Comparison of ENCODE assay signal across 25 mouse cellular contexts in genomic region chr4:55464192-55464591, GRCm38 (mm10).
DNase-seq lines count a peak whose midpoint lies in the region; ATAC-seq and TF ChIP-seq lines count a peak whose summit lies in the region.
"Had no signal": no experiment of that assay in that cellular context is flagged by ENCODE, and none has a peak within 500 bp of the region (broad histone marks: within the 10 kb centered on the region; RNA-seq: fewer than 3 reads in every experiment).

No protein-coding gene starts in this region.

- no peak for DNase-seq in hindbrain, embryonic 11.5 days (ENCODE audit: low spot score)
- DNase-seq in hindbrain, embryonic 10.5 days (ENCODE audit: low spot score) = no peak
- DNase-seq in ES-E14 (ENCODE audit: low read depth, low spot score) (peak; percentile 98), ZHBTc4 (ENCODE audit: low read depth, low spot score) (peak; percentile 98)
- DNase-seq in frontal cortex, postnatal 14 days (ENCODE audit: low spot score in 2 of 2) = no peak
- no peak for DNase-seq in gastrocnemius, postnatal 14 days
- DNase-seq: adrenal gland, postnatal 25 days; cerebellum, adult 9-10 months; gastrocnemius, adult 2 months; heart, postnatal 4 days; kidney, adult 18-20 months; kidney, postnatal 4 days; layer of hippocampus, adult 9-11 months; liver, embryonic 13.5 days; lung, adult 2 months; midbrain, embryonic 14.5 days; thymus, adult 18-20 months; thymus, postnatal 4 days had no signal

- no peak; the same call in 1 of the 2 replicates for ATAC-seq in hindbrain, embryonic 11.5 days (ENCODE audit: low FRiP score)
- ATAC-seq: hindbrain, embryonic 16.5 days had no signal

- intact Hi-C loops in gastrocnemius, postnatal 14 days (cut with DNase I; ENCODE audit: low total_unique reads) = no loop called here

- in situ Hi-C loops in ES-E14 (cut with MboI; ENCODE audit: low sequenced_read_pairs in 2 of 2, unreplicated experiment in 2 of 2) = no loop called here

- no peak; the same call in 1 of the 2 replicates for TF ChIP-seq POLR2A in small intestine, adult 2 months (IDR thresholded peaks at IDR 0.05; ENCODE audit: low read depth, low read length)

- H3K9ac ChIP-seq in hindbrain, embryonic 11.5 days (ENCODE audit: low read depth, low read length) = 0 out of 2 replicates have a peak overlapping the region, but pooled peaks have one; percentile 11
- H3K9ac ChIP-seq in ES-E14 (ENCODE audit: insufficient read depth, low read depth, low read length, poor library complexity, severe bottlenecking) = no peak overlapping the region
- H3K9ac ChIP-seq: embryonic facial prominence, embryonic 12.5 days; liver, embryonic 13.5 days; neural tube, embryonic 12.5 days had no signal

- no peak for TF ChIP-seq CTCF in small intestine, adult 2 months (IDR thresholded peaks at IDR 0.05; ENCODE audit: extremely low read depth, insufficient read length, insufficient replicate concordance, low read depth, low read length)

- H3K4me1 ChIP-seq in hindbrain, embryonic 11.5 days (replicated peaks; ENCODE audit: control insufficient read depth, insufficient read depth, low read length) = no peaks in the 10 kb centered on the region; the same call in 1 of the 2 replicates
- H3K4me1 ChIP-seq in hindbrain, embryonic 10.5 days (replicated peaks) = peaks cover 13% of the 10 kb centered on the region
- H3K4me1 ChIP-seq in ES-E14 (ENCODE audit: control insufficient read depth in 2 of 2, insufficient read depth in 2 of 2, low read length in 2 of 2, poor library complexity in 1 of 2) = peaks cover 13 to 27% of the 10 kb centered on the region in 2 experiments
- H3K4me1 ChIP-seq in small intestine, adult 2 months (ENCODE audit: control insufficient read depth, insufficient read depth, insufficient read length, low read length) = peaks cover 17% of the 10 kb centered on the region
- H3K4me1 ChIP-seq: embryonic facial prominence, embryonic 12.5 days; neural tube, embryonic 12.5 days had no signal

- H3K27me3 ChIP-seq in hindbrain, embryonic 11.5 days (ENCODE audit: control insufficient read depth, insufficient read depth, low read length) = no peaks in the 10 kb centered on the region
- 0 out of 2 replicates have a peak, but pooled peaks cover 4% of the 10 kb centered on the region for H3K27me3 ChIP-seq in hindbrain, embryonic 10.5 days (ENCODE audit: insufficient read depth, poor library complexity, severe bottlenecking)
- H3K27me3 ChIP-seq in small intestine, adult 2 months (ENCODE audit: control insufficient read depth, insufficient read depth, low read length) = no peaks in the 10 kb centered on the region
- H3K27me3 ChIP-seq: embryonic facial prominence, embryonic 12.5 days; liver, embryonic 13.5 days; neural tube, embryonic 12.5 days had no signal

- no peak overlapping the region for H3K4me3 ChIP-seq in hindbrain, embryonic 11.5 days (ENCODE audit: low read depth, low read length)
- H3K4me3 ChIP-seq in hindbrain, embryonic 10.5 days = no peak overlapping the region
- 0 out of 4 replicates have a peak overlapping the region, but pooled peaks of 1 of the 2 experiments have one; percentile 25 for H3K4me3 ChIP-seq in ES-E14 (ENCODE audit: insufficient read depth in 1 of 2, low read depth in 1 of 2, low read length in 2 of 2, poor library complexity in 1 of 2, severe bottlenecking in 1 of 2)
- H3K4me3 ChIP-seq in small intestine, adult 2 months (ENCODE audit: low read depth, low read length) = no peak overlapping the region
- H3K4me3 ChIP-seq: embryonic facial prominence, embryonic 12.5 days; gastrocnemius, adult 2 months; heart, embryonic 10.5 days; left cerebral cortex, adult 2 months; liver, embryonic 13.5 days; neural tube, embryonic 12.5 days had no signal

- no peaks in the 10 kb centered on the region for H3K36me3 ChIP-seq in hindbrain, embryonic 11.5 days (ENCODE audit: control insufficient read depth, insufficient read depth, low read length)
- no peaks in the 10 kb centered on the region for H3K36me3 ChIP-seq in hindbrain, embryonic 10.5 days
- no peaks in the 10 kb centered on the region for H3K36me3 ChIP-seq in ES-E14 (ENCODE audit: control insufficient read depth, insufficient read depth, low read length, poor library complexity, severe bottlenecking)
- no peaks in the 10 kb centered on the region for H3K36me3 ChIP-seq in small intestine, adult 2 months (ENCODE audit: control insufficient read depth, insufficient read depth, low read length)
- H3K36me3 ChIP-seq: embryonic facial prominence, embryonic 12.5 days; G1E; heart, embryonic 10.5 days; liver, embryonic 13.5 days; neural tube, embryonic 12.5 days had no signal

- H3K4me2 ChIP-seq in hindbrain, embryonic 11.5 days (replicated peaks; ENCODE audit: low read depth, low read length) = no peak overlapping the region
- H3K4me2 ChIP-seq: embryonic facial prominence, embryonic 12.5 days; liver, embryonic 13.5 days; neural tube, embryonic 12.5 days had no signal

- WGBS in hindbrain, embryonic 11.5 days = 10% methylated on average over 8 of the region's 8 CpGs
- 11% methylated on average over 8 of the region's 8 CpGs for WGBS in hindbrain, embryonic 10.5 days
- 22% methylated on average over 8 of the region's 8 CpGs for WGBS in small intestine, adult 2 months

- H3K9me3 ChIP-seq in hindbrain, embryonic 11.5 days (ENCODE audit: control insufficient read depth, low read length) = no peaks in the 10 kb centered on the region
- no peaks in the 10 kb centered on the region for H3K9me3 ChIP-seq in hindbrain, embryonic 10.5 days
- H3K9me3 ChIP-seq in ES-E14 (ENCODE audit: control insufficient read depth, insufficient read depth, low read depth, low read length) = no peaks in the 10 kb centered on the region
- H3K9me3 ChIP-seq: embryonic facial prominence, embryonic 12.5 days; heart, embryonic 10.5 days; liver, embryonic 13.5 days; neural tube, embryonic 12.5 days had no signal

- no peak overlapping the region for H3K27ac ChIP-seq in hindbrain, embryonic 11.5 days (ENCODE audit: low read depth, low read length)
- H3K27ac ChIP-seq in hindbrain, embryonic 10.5 days = no peak overlapping the region; the same call in 1 of the 2 replicates
- H3K27ac ChIP-seq in ES-E14 (ENCODE audit: insufficient read depth, low read depth, low read length, poor library complexity, severe bottlenecking) = peak overlapping the region; percentile 96
- peak overlapping the region; percentile 59; the same call in 1 of the 2 replicates for H3K27ac ChIP-seq in small intestine, adult 2 months (ENCODE audit: insufficient read depth, low read depth, low read length)
- H3K27ac ChIP-seq: embryonic facial prominence, embryonic 12.5 days; gastrocnemius, adult 2 months; heart, embryonic 10.5 days; left cerebral cortex, adult 2 months; liver, embryonic 13.5 days; neural tube, embryonic 12.5 days had no signal

TF ChIP-seq in ES-E14, 5 proteins besides CTCF, POLR2A, EP300 and RAD21:
- TF ChIP-seq HCFC1 (IDR thresholded peaks at IDR 0.05; ENCODE audit: borderline replicate concordance, insufficient read depth, low read length) = no peak; the same call in 1 of the 2 replicates
- TF ChIP-seq ZC3H11A (IDR thresholded peaks at IDR 0.05; ENCODE audit: borderline replicate concordance, low read depth, low read length) = no peak
- TF ChIP-seq ZNF384 (IDR thresholded peaks at IDR 0.05; ENCODE audit: low read depth, low read length) = no peak
- TF ChIP-seq CHD2 (IDR thresholded peaks at IDR 0.05; ENCODE audit: low read depth, low read length) = 0 out of 2 replicates have a peak, but pooled peaks have one; percentile 35

Comparison
In these comparisons a context has a peak if more than half of its experiments do, and no peak if none do; other contexts are left out.
1. DNase-seq: peak in ES-E14 (single experiment) and ZHBTc4 (single experiment); none in hindbrain, embryonic 11.5 days (single experiment), hindbrain, embryonic 10.5 days (single experiment), frontal cortex, postnatal 14 days (0 of 2) and gastrocnemius, postnatal 14 days (single experiment).
2. H3K27ac ChIP-seq: peak in ES-E14 (single experiment) and small intestine, adult 2 months (single experiment); none in hindbrain, embryonic 11.5 days (single experiment) and hindbrain, embryonic 10.5 days (single experiment).